Mouse (Mus musculus): ENCODE measurements around the gene Hs6st3. TPM values are rescaled to one million over a fixed set of nuclear protein-coding genes. Genes with fewer than 3 reads are reported as not detected.

The Hs6st3 gene
- polyA plus RNA-seq, 1 experiment from 2014 or later: 0.11 TPM

GRCm38 (mm10) chr14:119918281-119919034 is 780.3 kb downstream of the Hs6st3 start:
- ATAC-seq (ENCODE audit: insufficient number of reproducible peaks, insufficient read depth, low FRiP score, low read depth): no peak
- no peak overlapping the region for H3K9ac ChIP-seq (ENCODE audit: low read length)
- no peak overlapping the region for H3K4me3 ChIP-seq (ENCODE audit: control insufficient read depth in 1 of 2, insufficient read depth in 1 of 2, low read depth in 1 of 2, low read length in 2 of 2)
- no peaks in the 10 kb centered on the region for H3K4me1 ChIP-seq (ENCODE audit: control insufficient read depth in 2 of 2, insufficient read depth in 2 of 2, low read length in 2 of 2)
- no peaks in the 10 kb centered on the region for H3K27me3 ChIP-seq (ENCODE audit: control insufficient read depth, insufficient read depth, low read length)
- no peaks in the 10 kb centered on the region for H3K9me3 ChIP-seq (ENCODE audit: control insufficient read depth, low read length)
- H3K36me3 ChIP-seq (ENCODE audit: control insufficient read depth, insufficient read depth, low read length): no peaks in the 10 kb centered on the region
- 71% methylated on average over 6 of the region's 6 CpGs for WGBS
- no peak overlapping the region for H3K27ac ChIP-seq (replicated peaks in 1 of 2; ENCODE audit: control insufficient read depth in 1 of 2, insufficient read depth in 1 of 2, low read depth in 2 of 2, low read length in 2 of 2)
- H3K4me2 ChIP-seq (ENCODE audit: low read length): no peak overlapping the region

- H3K9ac ChIP-seq (ENCODE audit: low read length): no peak overlapping the region
- H3K4me3 ChIP-seq (ENCODE audit: control insufficient read depth in 1 of 2, insufficient read depth in 1 of 2, low read depth in 1 of 2, low read length in 2 of 2): no peak overlapping the region
- no peaks in the 10 kb centered on the region for H3K4me1 ChIP-seq (ENCODE audit: control insufficient read depth in 2 of 2, insufficient read depth in 2 of 2, low read length in 2 of 2)
- H3K9me3 ChIP-seq (ENCODE audit: control insufficient read depth, low read length): no peaks in the 10 kb centered on the region
- H3K27me3 ChIP-seq (ENCODE audit: control insufficient read depth, insufficient read depth, low read length): no peaks in the 10 kb centered on the region
- ATAC-seq (ENCODE audit: insufficient number of reproducible peaks, insufficient read depth, low FRiP score, low read depth): no peak
- H3K4me2 ChIP-seq (ENCODE audit: low read length): no peak overlapping the region
- H3K27ac ChIP-seq (replicated peaks in 1 of 2; ENCODE audit: control insufficient read depth in 1 of 2, insufficient read depth in 1 of 2, low read depth in 2 of 2, low read length in 2 of 2): no peak overlapping the region
- WGBS: 88% methylated on average over 1 of the region's 1 CpGs
- H3K36me3 ChIP-seq (ENCODE audit: control insufficient read depth, insufficient read depth, low read length): no peaks in the 10 kb centered on the region
These were observed 781.0 kb downstream of the Hs6st3 start for GRCm38 (mm10) chr14:119919177-119919576.

Other genes starting within 250 kb of the Hs6st3 start
- 6.8 and 7.3 TPM in 2 replicates for gene Dzip1, start 212.9 kb upstream of the Hs6st3 start, polyA plus RNA-seq (2014; fragmentation: Nextera tagmentation; extraction: Ambion mirVana)
- 24.4 and 26.5 TPM in 2 replicates for gene Dnajc3, start 200.4 kb upstream of the Hs6st3 start, polyA plus RNA-seq (2014; fragmentation: Nextera tagmentation; extraction: Ambion mirVana)
- gene Uggt2, start 38.9 kb upstream of the Hs6st3 start, polyA plus RNA-seq (2014; fragmentation: Nextera tagmentation; extraction: Ambion mirVana): 9.2 and 10.4 TPM in 2 replicates